Mouse (Mus musculus) G1E (cell line): Measurements from ENCODE around the gene Cdhr3.

Source experiments
- CTCF ChIP-seq: IDR thresholded peaks from 2 replicates; pipeline ENCODE4 v1.5.1; 2012; ENCODE audit warnings: low read depth, low read length, inconsistent platforms, mixed read lengths
- GATA1 ChIP-seq: IDR thresholded peaks from 2 replicates; pipeline ENCODE4 v1.6.1; 2012; ENCODE audit warnings: borderline replicate concordance, low read length, inconsistent platforms, mixed read lengths

GRCm38 (mm10) chr12:33021140-33021539 lies 71.5 kb downstream of the Cdhr3 start:
- TF ChIP-seq CTCF (no peak), GATA1 (no peak)
